Mouse (Mus musculus) bone marrow macrophage, adult 2 months (primary cell): ENCODE results near the gene Golga5.

Experiments
- CTCF ChIP-seq: IDR thresholded peaks from 2 replicates; pipeline ENCODE4 v1.5.1; 2012; ENCODE audit warnings: low read depth, mild to moderate bottlenecking, low read length, moderate library complexity
- POLR2A ChIP-seq: IDR thresholded peaks from 2 replicates; pipeline ENCODE4 v1.6.1; 2012; ENCODE audit warnings: mild to moderate bottlenecking, low read depth, low read length, borderline replicate concordance

DNA sequence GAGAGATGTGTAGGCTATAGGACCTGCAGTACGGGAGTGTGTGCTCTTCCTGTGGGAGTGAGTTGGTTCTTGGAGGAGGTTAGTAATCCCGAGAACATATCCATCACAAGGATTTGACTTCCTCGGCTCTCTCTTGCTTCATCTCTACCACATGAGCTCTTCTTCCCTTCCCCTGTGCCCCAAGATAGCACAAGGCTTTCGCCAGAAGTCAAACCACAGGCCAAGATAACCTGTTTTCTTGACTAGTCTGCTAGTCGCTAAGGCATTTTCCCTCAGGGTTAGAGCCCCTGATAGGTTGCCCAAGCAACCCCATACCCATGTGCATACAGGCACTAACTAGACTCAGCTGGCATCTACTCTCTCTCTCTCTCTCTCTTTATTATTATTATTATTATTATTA, 25.3 kb upstream of the Golga5 start:
- TF ChIP-seq POLR2A (no peak), CTCF (no peak)
